Mouse (Mus musculus): ENCODE measurements around the gene Mcur1. TPM values are rescaled to one million over a fixed set of nuclear protein-coding genes. Genes with fewer than 3 reads are reported as not detected.
A peak's percentile ranks its signal among the peaks of the same experiment; 100 is the strongest.

Mcur1 gene
- polyA plus RNA-seq, 1 experiment from 2014 or later, result 6.2 TPM

DNA sequence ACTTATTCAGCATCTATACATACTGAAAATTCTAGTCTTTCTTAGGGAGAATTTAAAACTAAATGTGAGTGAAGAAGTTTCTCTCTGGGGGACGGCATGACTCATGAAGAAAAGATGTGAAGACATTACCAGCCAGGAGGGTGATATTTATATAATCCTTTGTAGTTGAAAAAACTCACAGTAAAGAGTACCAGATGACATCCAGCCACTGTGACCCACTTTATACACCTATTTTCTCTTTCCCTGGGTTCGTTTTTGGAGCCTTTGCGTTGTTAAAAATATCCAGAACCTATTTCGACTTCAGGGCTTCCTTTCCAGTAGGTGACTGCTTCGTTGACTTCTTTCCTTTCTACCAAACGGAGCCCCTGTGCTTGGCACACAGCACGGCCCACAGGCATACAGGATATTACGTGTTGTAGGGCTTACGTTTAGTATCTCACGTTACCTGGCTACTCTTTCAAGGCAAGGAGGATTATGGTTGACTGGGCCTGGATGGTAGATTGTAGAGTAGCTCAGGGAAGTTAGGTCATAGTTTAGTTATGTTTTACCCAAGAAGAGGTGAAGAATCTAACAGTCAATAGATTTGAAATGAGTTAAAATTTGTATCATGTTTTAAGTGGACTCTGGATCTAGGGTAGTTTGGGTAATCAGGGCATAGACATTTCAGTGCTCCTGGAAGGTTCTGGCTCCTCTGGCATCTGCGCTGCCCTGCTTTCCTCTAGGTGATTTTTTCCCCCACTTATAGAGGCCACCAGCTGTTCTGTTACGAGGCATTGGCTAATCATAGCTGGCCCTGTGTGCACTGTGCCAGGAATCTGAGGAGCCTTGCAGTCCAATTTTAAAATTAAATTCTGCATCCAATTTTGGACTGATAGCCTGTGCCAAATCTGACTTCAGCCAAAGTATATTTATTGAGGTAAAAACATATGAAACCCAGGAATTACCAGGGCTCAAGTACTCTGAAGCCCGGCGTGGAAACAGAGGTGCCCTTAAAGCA lies 28.2 kb upstream of the Mcur1 start:
- Histone ChIP-seq H3K4me2 (ENCODE audit: low read length) (no peak overlapping the region), H3K4me1 (ENCODE audit: control insufficient read depth, insufficient read depth, low read depth, low read length) (peaks cover under 1% of the 10 kb centered on the region; the same call in 1 of the 2 replicates), H3K4me3 (ENCODE audit: low read length) (no peak overlapping the region), H3K27ac (ENCODE audit: low read depth, low read length) (no peak overlapping the region), H3K9ac (ENCODE audit: low read depth, low read length) (no peak overlapping the region), H3K27me3 (replicated peaks; ENCODE audit: control insufficient read depth, insufficient read depth, low read length) (no peaks in the 10 kb centered on the region), H3K36me3 (ENCODE audit: control insufficient read depth, insufficient read depth, low read length) (no peaks in the 10 kb centered on the region), H3K9me3 (ENCODE audit: control insufficient read depth, low read length) (no peaks in the 10 kb centered on the region)
- ATAC-seq, result no peak
- WGBS, result 81% methylated on average over 14 of the region's 14 CpGs

DNA sequence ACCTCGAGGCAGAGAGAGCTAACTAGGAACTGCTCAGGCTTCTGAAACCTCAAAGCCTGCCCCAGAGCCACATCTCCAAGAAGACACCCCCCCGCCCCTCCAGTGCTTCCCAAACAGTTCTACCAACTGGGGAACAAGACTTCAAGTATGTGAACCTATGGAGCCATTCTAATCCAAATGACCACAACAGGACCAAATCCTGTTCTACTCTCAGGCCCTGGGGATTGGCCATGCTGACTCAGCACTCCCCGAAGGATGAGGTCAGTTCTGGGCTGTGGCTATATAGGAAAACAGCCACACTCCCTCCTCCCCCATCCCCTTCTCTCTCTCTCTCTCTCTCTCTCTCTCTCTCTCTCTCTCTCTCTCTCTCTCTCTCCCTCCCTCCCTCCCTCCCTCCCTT lies 27.0 kb upstream of the Mcur1 start:
- no peak for ATAC-seq
- WGBS, result 81% methylated on average over 3 of the region's 3 CpGs
- no peaks in the 10 kb centered on the region for H3K36me3 ChIP-seq (ENCODE audit: control insufficient read depth, insufficient read depth, low read length)
- H3K4me1 ChIP-seq (ENCODE audit: control insufficient read depth, insufficient read depth, low read depth, low read length), result peaks cover 3% of the 10 kb centered on the region; the same call in 1 of the 2 replicates
- H3K9ac ChIP-seq (ENCODE audit: low read depth, low read length), result no peak overlapping the region
- no peak overlapping the region for H3K4me2 ChIP-seq (ENCODE audit: low read length)
- H3K27ac ChIP-seq (ENCODE audit: low read depth, low read length), result no peak overlapping the region
- H3K9me3 ChIP-seq (ENCODE audit: control insufficient read depth, low read length), result no peaks in the 10 kb centered on the region
- no peaks in the 10 kb centered on the region for H3K27me3 ChIP-seq (replicated peaks; ENCODE audit: control insufficient read depth, insufficient read depth, low read length)
- no peak overlapping the region for H3K4me3 ChIP-seq (ENCODE audit: low read length)

DNA sequence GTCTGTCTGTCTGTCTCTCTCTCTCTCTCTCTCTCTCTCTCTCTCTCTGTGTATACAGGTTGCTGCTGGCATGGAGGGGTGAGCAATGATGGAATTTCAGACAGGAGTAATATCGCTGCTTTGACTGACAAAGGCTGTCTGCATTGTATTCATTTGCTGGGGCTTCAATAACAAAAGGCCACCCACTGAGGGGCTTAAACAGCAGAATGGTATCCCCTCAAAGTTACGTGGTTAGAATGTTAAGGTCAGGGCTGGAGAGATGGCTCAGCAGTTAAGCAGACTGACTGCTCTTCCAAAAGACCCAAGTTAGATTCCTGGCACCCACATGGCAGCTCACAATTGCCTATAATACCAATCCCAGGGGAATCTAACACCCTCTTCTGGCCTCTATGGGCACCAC lies 25.3 kb upstream of the Mcur1 start:
- Histone ChIP-seq H3K4me2 (ENCODE audit: low read length) (no peak overlapping the region), H3K9ac (ENCODE audit: low read depth, low read length) (no peak overlapping the region), H3K27ac (ENCODE audit: low read depth, low read length) (no peak overlapping the region), H3K36me3 (ENCODE audit: control insufficient read depth, insufficient read depth, low read length) (no peaks in the 10 kb centered on the region), H3K27me3 (replicated peaks; ENCODE audit: control insufficient read depth, insufficient read depth, low read length) (no peaks in the 10 kb centered on the region), H3K4me3 (ENCODE audit: low read length) (no peak overlapping the region), H3K4me1 (ENCODE audit: control insufficient read depth, insufficient read depth, low read depth, low read length) (peaks cover 3% of the 10 kb centered on the region; the same call in 1 of the 2 replicates), H3K9me3 (ENCODE audit: control insufficient read depth, low read length) (no peaks in the 10 kb centered on the region)
- 32% methylated on average over 2 of the region's 2 CpGs for WGBS
- no peak for ATAC-seq

DNA sequence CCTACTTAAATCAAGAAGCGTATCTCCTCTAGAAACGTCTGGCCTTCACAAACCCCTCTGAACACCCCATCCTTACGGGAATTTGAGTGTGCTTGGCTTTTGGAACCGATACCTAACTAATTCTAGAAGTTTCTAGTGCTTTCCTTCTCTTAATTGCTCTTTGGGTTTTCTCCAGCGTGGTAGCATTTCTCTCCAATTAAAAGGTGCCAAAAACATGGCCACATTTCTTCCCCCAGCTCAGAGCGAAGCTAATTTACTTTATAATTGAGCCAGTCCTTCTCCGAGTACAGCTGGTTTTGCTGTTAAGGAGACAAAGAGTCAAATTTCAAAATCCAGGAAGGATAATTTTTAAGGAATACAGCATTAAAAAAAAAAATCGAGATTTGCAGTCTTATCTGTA lies 23.5 kb upstream of the Mcur1 start:
- ATAC-seq, result no peak
- WGBS, result 54% methylated on average over 8 of the region's 8 CpGs
- no peak overlapping the region for H3K4me2 ChIP-seq (ENCODE audit: low read length)
- no peak overlapping the region for H3K27ac ChIP-seq (ENCODE audit: low read depth, low read length)
- H3K36me3 ChIP-seq (ENCODE audit: control insufficient read depth, insufficient read depth, low read length), result no peaks in the 10 kb centered on the region
- peaks cover 3% of the 10 kb centered on the region; the same call in 1 of the 2 replicates for H3K4me1 ChIP-seq (ENCODE audit: control insufficient read depth, insufficient read depth, low read depth, low read length)
- H3K4me3 ChIP-seq (ENCODE audit: low read length), result no peak overlapping the region
- H3K9ac ChIP-seq (ENCODE audit: low read depth, low read length), result no peak overlapping the region
- H3K27me3 ChIP-seq (replicated peaks; ENCODE audit: control insufficient read depth, insufficient read depth, low read length), result no peaks in the 10 kb centered on the region
- no peaks in the 10 kb centered on the region for H3K9me3 ChIP-seq (ENCODE audit: control insufficient read depth, low read length)

DNA sequence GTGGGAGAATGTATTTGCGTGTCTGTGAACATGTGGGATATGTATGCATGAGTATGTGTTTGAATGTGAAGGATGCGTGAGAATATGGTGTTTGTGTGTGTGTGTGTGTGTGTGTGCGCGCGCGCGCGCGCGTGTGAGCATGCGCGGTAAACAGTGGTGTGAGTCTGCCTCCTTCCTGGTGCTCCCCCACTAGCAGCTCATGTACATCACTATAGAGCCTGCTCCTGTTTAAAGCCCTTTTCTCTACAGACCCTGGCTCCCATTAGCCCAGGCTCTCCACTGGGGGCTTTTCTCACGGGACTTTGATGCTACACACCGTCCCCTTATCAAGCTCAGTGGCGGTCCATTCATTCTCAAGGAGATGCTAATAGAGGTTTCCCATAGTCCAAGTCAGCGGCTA lies 23.0 kb upstream of the Mcur1 start:
- no peak overlapping the region for H3K27ac ChIP-seq (ENCODE audit: low read depth, low read length)
- peak overlapping the region; percentile 19 for H3K4me3 ChIP-seq (ENCODE audit: low read length)
- ATAC-seq, result no peak
- no peaks in the 10 kb centered on the region for H3K27me3 ChIP-seq (replicated peaks; ENCODE audit: control insufficient read depth, insufficient read depth, low read length)
- no peaks in the 10 kb centered on the region for H3K36me3 ChIP-seq (ENCODE audit: control insufficient read depth, insufficient read depth, low read length)
- H3K9ac ChIP-seq (ENCODE audit: low read depth, low read length), result peak overlapping the region; percentile 25
- peaks cover 3% of the 10 kb centered on the region; the same call in 1 of the 2 replicates for H3K4me1 ChIP-seq (ENCODE audit: control insufficient read depth, insufficient read depth, low read depth, low read length)
- H3K9me3 ChIP-seq (ENCODE audit: control insufficient read depth, low read length), result no peaks in the 10 kb centered on the region
- H3K4me2 ChIP-seq (ENCODE audit: low read length), result peak overlapping the region; percentile 43
- WGBS, result 41% methylated on average over 16 of the region's 16 CpGs

DNA sequence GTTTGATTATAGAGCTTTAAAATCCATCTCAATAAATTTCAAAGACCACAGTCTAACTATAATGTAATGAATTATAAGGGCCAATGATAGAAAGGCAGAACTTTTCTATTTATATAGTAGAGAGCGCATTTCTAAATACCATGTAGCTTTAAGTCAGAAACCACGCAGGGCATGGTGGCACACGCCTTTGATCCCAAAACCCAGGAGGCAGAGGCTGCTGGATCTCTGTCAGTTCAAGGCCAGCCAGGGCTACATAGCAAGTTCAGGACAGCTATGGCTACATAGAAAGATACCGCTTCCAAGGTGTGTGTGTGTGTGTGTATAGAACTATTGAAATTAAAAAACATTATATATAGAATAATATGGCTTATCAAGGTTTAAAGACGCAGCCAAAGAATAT lies 20.7 kb upstream of the Mcur1 start:
- 94% methylated on average over 5 of the region's 5 CpGs for WGBS
- H3K9me3 ChIP-seq (ENCODE audit: control insufficient read depth, low read length), result no peaks in the 10 kb centered on the region
- no peak overlapping the region for H3K9ac ChIP-seq (ENCODE audit: low read depth, low read length)
- no peaks in the 10 kb centered on the region for H3K36me3 ChIP-seq (ENCODE audit: control insufficient read depth, insufficient read depth, low read length)
- H3K4me3 ChIP-seq (ENCODE audit: low read length), result no peak overlapping the region
- H3K4me2 ChIP-seq (ENCODE audit: low read length), result no peak overlapping the region
- no peak for ATAC-seq
- H3K27ac ChIP-seq (ENCODE audit: low read depth, low read length), result no peak overlapping the region
- H3K4me1 ChIP-seq (ENCODE audit: control insufficient read depth, insufficient read depth, low read depth, low read length), result peaks cover 3% of the 10 kb centered on the region; the same call in 1 of the 2 replicates
- no peaks in the 10 kb centered on the region for H3K27me3 ChIP-seq (replicated peaks; ENCODE audit: control insufficient read depth, insufficient read depth, low read length)

DNA sequence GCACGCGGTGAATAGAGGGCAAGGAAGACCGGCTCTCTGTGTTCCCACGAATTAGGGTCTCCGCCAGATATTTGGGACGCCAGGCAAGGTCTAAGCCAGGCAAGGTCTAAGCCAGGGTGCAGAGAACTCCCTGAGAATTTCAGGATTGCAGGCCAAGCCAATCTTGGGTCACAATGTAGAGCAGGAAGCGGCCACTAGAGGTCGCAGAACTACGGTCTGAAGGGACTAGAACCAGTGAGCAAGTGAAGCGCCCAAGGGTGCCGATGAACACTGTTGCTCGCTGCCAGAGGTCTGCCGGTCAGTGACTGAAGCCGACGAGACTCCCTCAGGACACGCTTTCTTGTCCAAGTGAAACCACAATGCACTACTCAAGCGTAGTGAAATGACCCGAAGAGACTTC lies 19.7 kb upstream of the Mcur1 start:
- no peak overlapping the region for H3K4me2 ChIP-seq (ENCODE audit: low read length)
- H3K36me3 ChIP-seq (ENCODE audit: control insufficient read depth, insufficient read depth, low read length), result no peaks in the 10 kb centered on the region
- no peaks in the 10 kb centered on the region for H3K9me3 ChIP-seq (ENCODE audit: control insufficient read depth, low read length)
- no peak for ATAC-seq
- no peaks in the 10 kb centered on the region for H3K27me3 ChIP-seq (replicated peaks; ENCODE audit: control insufficient read depth, insufficient read depth, low read length)
- 28% methylated on average over 18 of the region's 18 CpGs for WGBS
- no peak overlapping the region for H3K4me3 ChIP-seq (ENCODE audit: low read length)
- H3K4me1 ChIP-seq (ENCODE audit: control insufficient read depth, insufficient read depth, low read depth, low read length), result peaks cover 3% of the 10 kb centered on the region; the same call in 1 of the 2 replicates
- no peak overlapping the region for H3K9ac ChIP-seq (ENCODE audit: low read depth, low read length)
- no peak overlapping the region for H3K27ac ChIP-seq (ENCODE audit: low read depth, low read length)

DNA sequence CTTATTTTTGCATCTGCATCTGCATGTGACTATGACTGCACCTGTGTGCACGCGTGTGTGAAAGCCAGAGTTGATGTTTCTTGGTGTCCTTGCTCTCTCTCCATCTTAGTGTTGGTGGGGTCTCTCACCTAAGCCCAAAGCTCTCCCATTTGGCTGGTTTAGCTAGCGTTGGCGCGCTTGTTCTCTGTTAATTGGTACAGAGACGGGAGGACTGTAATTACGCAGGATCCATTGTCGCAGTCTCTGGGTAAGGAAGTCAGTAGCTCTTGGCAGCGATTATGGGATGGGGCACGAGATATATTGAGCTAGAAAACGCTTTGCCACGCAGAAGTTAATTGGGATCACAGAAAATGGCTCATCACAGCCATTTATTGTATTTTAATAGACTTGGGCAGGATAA lies 17.8 kb upstream of the Mcur1 start:
- WGBS, result 82% methylated on average over 12 of the region's 12 CpGs
- no peaks in the 10 kb centered on the region for H3K4me1 ChIP-seq (ENCODE audit: control insufficient read depth, insufficient read depth, low read depth, low read length)
- H3K36me3 ChIP-seq (ENCODE audit: control insufficient read depth, insufficient read depth, low read length), result no peaks in the 10 kb centered on the region
- H3K9ac ChIP-seq (ENCODE audit: low read depth, low read length), result no peak overlapping the region
- no peak overlapping the region for H3K27ac ChIP-seq (ENCODE audit: low read depth, low read length)
- no peak overlapping the region for H3K4me3 ChIP-seq (ENCODE audit: low read length)
- no peak for ATAC-seq
- H3K27me3 ChIP-seq (replicated peaks; ENCODE audit: control insufficient read depth, insufficient read depth, low read length), result no peaks in the 10 kb centered on the region
- H3K9me3 ChIP-seq (ENCODE audit: control insufficient read depth, low read length), result no peaks in the 10 kb centered on the region
- H3K4me2 ChIP-seq (ENCODE audit: low read length), result no peak overlapping the region

DNA sequence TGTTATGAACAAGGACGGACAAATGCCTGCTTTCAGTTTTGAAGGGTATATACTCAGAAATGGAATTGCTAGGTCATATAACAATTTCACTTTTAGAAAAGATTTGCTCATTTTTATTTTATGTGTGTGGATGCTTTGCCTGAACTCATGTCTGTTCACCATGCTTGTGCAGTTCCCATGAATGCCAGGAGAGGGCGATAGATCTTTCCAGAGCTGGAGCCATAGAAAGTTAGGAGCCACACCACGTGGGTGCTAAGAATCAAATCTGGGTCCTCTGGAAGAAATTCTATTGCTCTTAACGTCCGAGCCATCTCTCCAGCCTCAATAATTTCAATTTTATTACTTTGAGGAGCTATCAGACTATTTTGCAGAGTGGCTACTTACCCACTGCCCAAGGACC lies 17.3 kb upstream of the Mcur1 start:
- H3K27ac ChIP-seq (ENCODE audit: low read depth, low read length), result no peak overlapping the region
- no peaks in the 10 kb centered on the region for H3K36me3 ChIP-seq (ENCODE audit: control insufficient read depth, insufficient read depth, low read length)
- H3K27me3 ChIP-seq (replicated peaks; ENCODE audit: control insufficient read depth, insufficient read depth, low read length), result no peaks in the 10 kb centered on the region
- ATAC-seq, result no peak
- H3K4me2 ChIP-seq (ENCODE audit: low read length), result no peak overlapping the region
- no peaks in the 10 kb centered on the region for H3K9me3 ChIP-seq (ENCODE audit: control insufficient read depth, low read length)
- whole genome bisulfite sequencing, result 67% methylated on average over 5 of the region's 5 CpGs
- H3K9ac ChIP-seq (ENCODE audit: low read depth, low read length), result no peak overlapping the region
- H3K4me1 ChIP-seq (ENCODE audit: control insufficient read depth, insufficient read depth, low read depth, low read length), result no peaks in the 10 kb centered on the region
- no peak overlapping the region for H3K4me3 ChIP-seq (ENCODE audit: low read length)
